Mouse (Mus musculus) lung, embryonic 16.5 days (tissue): ENCODE data around the gene Magi1. TPM values are rescaled to one million over a fixed set of nuclear protein-coding genes. Genes with fewer than 3 reads are reported as not detected.

ENCODE experiments used
- ATAC-seq: fragments of 200-750 bp; cut with Nextera tagmentation; 2 replicates; pipeline ENCODE4 v1.8.0; 2017; ENCODE audit warnings: low read depth, mild to moderate bottlenecking, moderate library complexity
- H3K27ac ChIP-seq: fragments of 300-500 bp; sonication (generic); 2 replicates; pipeline ENCODE4 v1.5.1; 2014; ENCODE audit warnings: mild to moderate bottlenecking, control low read depth, low read length
- H3K27me3 ChIP-seq: fragments of 300-500 bp; sonication (generic); 2 replicates; pipeline ENCODE4 v1.6.1; 2014; ENCODE audit warnings: low read depth, low read length, mixed read lengths; ENCODE audit not compliant: control insufficient read depth, insufficient read depth
- H3K36me3 ChIP-seq: fragments of 300-500 bp; sonication (generic); 2 replicates; pipeline ENCODE4 v1.6.1; 2014; ENCODE audit warnings: low read length; ENCODE audit not compliant: control insufficient read depth, insufficient read depth
- H3K4me1 ChIP-seq: fragments of 300-500 bp; sonication (generic); replicated peaks from 2 replicates; pipeline ENCODE4 v1.6.1; 2014; ENCODE audit warnings: low read length, mixed read lengths; ENCODE audit not compliant: control insufficient read depth, insufficient read depth
- H3K4me2 ChIP-seq: fragments of 300-500 bp; sonication (generic); 2 replicates; pipeline ENCODE4 v1.6.1; 2014; ENCODE audit warnings: low read depth, low read length, control low read depth
- H3K4me3 ChIP-seq: fragments of 300-500 bp; sonication (generic); 2 replicates; pipeline ENCODE4 v1.5.1; 2014; ENCODE audit warnings: mild to moderate bottlenecking, low read length, control low read depth
- H3K9ac ChIP-seq: fragments of 300-500 bp; sonication (generic); 2 replicates; pipeline ENCODE4 v1.6.1; 2014; ENCODE audit warnings: low read length, control low read depth
- H3K9me3 ChIP-seq: fragments of 300-500 bp; sonication (generic); 2 replicates; pipeline ENCODE4 v1.6.1; 2016; ENCODE audit warnings: low read length; ENCODE audit not compliant: control insufficient read depth
- WGBS: fragments of 180-500 bp; shearing (Covaris S2); extraction: QIAGEN DNeasy Blood & Tissue Kit; methylation state at CpG from one replicate; pipeline ENCODE4 v1.1.7; 2014; 5-methylcytosine and 5-hydroxymethylcytosine counted together
- polyA plus RNA-seq: library from polyadenylated mRNA; unstranded; fragments of >200 nt; fragmentation: Nextera tagmentation; extraction: Ambion mirVana; gene quantifications from 2 replicates; pipeline ENCODE4 v1.2.1, GENCODE M21; 2015

The Magi1 gene
- polyA plus RNA-seq, 1 experiment from 2014 or later, result 9.4 TPM

DNA sequence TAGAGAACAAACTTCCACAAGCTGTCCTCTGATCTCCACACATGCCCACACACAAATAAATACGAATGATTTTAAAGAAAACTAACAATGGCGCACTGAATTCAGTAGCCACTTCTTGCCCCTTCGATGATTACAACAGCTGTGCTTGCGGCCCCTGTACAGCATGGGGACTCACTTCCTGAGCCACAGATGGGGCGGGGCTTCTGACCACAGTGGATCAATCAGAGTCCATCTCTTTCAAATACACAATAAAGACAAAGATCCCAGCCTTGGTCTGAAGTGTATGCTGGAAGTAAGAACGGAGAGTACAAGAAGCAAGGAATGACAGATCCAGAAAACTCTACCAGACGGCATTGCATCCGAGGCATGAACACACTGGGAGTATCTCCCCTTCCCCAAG, 120.8 kb downstream of the Magi1 start:
- H3K9me3 ChIP-seq, result no peaks in the 10 kb centered on the region
- peaks cover 55% of the 10 kb centered on the region for H3K4me1 ChIP-seq
- WGBS, result 33% methylated on average over 8 of the region's 8 CpGs
- H3K4me3 ChIP-seq, result no peak overlapping the region
- peak overlapping the region; percentile 55 for H3K9ac ChIP-seq
- ATAC-seq, result no peak
- H3K27ac ChIP-seq, result peak overlapping the region; percentile 69
- H3K36me3 ChIP-seq, result no peaks in the 10 kb centered on the region
- H3K27me3 ChIP-seq, result no peaks in the 10 kb centered on the region
- peak overlapping the region; percentile 39 for H3K4me2 ChIP-seq

- 44% methylated on average over 2 of the region's 2 CpGs for WGBS
- H3K9me3 ChIP-seq, result no peaks in the 10 kb centered on the region
- 0 out of 2 replicates have a peak, but pooled peaks have one; percentile 26 for ATAC-seq
- peaks cover 47% of the 10 kb centered on the region for H3K4me1 ChIP-seq
- H3K4me2 ChIP-seq, result no peak overlapping the region
- no peaks in the 10 kb centered on the region for H3K27me3 ChIP-seq
- H3K27ac ChIP-seq, result peak overlapping the region; percentile 69
- no peaks in the 10 kb centered on the region for H3K36me3 ChIP-seq
- H3K4me3 ChIP-seq, result no peak overlapping the region
- no peak overlapping the region for H3K9ac ChIP-seq
Measured at GRCm38 (mm10) chr6:94159256-94159655, 124.5 kb downstream of the Magi1 start.

- H3K4me2 ChIP-seq, result no peak overlapping the region
- 46% methylated on average over 3 of the region's 3 CpGs for WGBS
- H3K27ac ChIP-seq, result no peak overlapping the region
- ATAC-seq, result peak; percentile 39
- no peaks in the 10 kb centered on the region for H3K9me3 ChIP-seq
- no peaks in the 10 kb centered on the region for H3K27me3 ChIP-seq
- H3K36me3 ChIP-seq, result no peaks in the 10 kb centered on the region
- no peak overlapping the region for H3K9ac ChIP-seq
- H3K4me1 ChIP-seq, result peaks cover 41% of the 10 kb centered on the region
- H3K4me3 ChIP-seq, result no peak overlapping the region
Measured at GRCm38 (mm10) chr6:94158119-94158848, 125.4 kb downstream of the Magi1 start.

DNA sequence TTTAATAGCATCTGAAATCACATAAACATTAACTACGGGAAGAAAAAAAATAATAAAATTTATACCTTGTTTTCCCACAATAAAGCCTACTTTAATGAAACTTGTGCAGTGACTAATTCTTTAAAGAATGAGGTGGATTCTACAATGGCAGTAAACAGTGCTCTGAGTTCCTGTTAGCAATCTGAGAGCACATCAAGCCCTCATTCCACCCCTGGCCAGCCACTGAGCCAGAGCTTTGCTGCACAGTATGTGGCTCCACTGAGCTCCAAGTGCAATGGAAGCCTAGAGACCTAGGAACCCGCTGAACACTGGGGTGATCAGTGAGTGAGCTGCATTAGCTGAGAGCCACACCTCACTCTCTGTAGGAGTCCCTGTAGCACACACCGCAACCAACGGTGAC, 127.7 kb downstream of the Magi1 start:
- no peaks in the 10 kb centered on the region for H3K9me3 ChIP-seq
- no peak overlapping the region for H3K27ac ChIP-seq
- no peak for ATAC-seq
- H3K27me3 ChIP-seq, result no peaks in the 10 kb centered on the region
- WGBS, result 65% methylated on average over 4 of the region's 4 CpGs
- H3K9ac ChIP-seq, result no peak overlapping the region
- H3K4me3 ChIP-seq, result no peak overlapping the region
- no peak overlapping the region for H3K4me2 ChIP-seq
- peaks cover 31% of the 10 kb centered on the region for H3K4me1 ChIP-seq
- no peaks in the 10 kb centered on the region for H3K36me3 ChIP-seq

- no peak overlapping the region for H3K4me3 ChIP-seq
- no peak overlapping the region for H3K9ac ChIP-seq
- H3K27me3 ChIP-seq, result no peaks in the 10 kb centered on the region
- H3K4me1 ChIP-seq, result peaks cover 31% of the 10 kb centered on the region
- H3K27ac ChIP-seq, result no peak overlapping the region
- no peak for ATAC-seq
- no peak overlapping the region for H3K4me2 ChIP-seq
- no peaks in the 10 kb centered on the region for H3K9me3 ChIP-seq
- H3K36me3 ChIP-seq, result no peaks in the 10 kb centered on the region
- WGBS, result 45% methylated on average over 3 of the region's 3 CpGs
Measured at GRCm38 (mm10) chr6:94154854-94155601, 128.7 kb downstream of the Magi1 start.

- Histone ChIP-seq H3K4me1 (peaks cover 22% of the 10 kb centered on the region), H3K27me3 (no peaks in the 10 kb centered on the region), H3K27ac (no peak overlapping the region), H3K9ac (no peak overlapping the region), H3K9me3 (no peaks in the 10 kb centered on the region), H3K36me3 (no peaks in the 10 kb centered on the region), H3K4me3 (no peak overlapping the region), H3K4me2 (no peak overlapping the region)
- ATAC-seq, result no peak
- WGBS, result 75% methylated on average over 9 of the region's 9 CpGs
Measured at GRCm38 (mm10) chr6:94152881-94153280, 130.8 kb downstream of the Magi1 start.

DNA sequence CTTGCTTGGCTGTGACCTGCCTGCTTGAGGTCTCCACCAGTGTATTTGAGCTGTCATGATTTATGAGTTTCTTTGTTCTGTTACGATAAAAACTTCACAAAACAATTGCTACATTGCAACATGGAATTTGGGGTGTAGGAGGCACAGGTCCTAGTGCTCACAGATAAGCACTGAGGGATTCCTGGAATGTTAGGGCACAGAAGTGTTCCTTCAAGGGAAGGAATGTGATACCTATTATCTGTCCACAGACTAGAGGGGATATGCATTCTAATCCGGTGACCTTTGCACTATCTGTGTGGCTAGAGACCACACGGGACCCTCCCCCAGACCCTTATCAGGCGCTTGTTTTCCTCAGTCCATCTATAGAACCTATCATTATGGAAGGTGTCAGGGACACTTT, 132.8 kb downstream of the Magi1 start:
- ATAC-seq, result no peak
- peaks cover 33% of the 10 kb centered on the region for H3K4me1 ChIP-seq
- H3K4me2 ChIP-seq, result no peak overlapping the region
- WGBS, result 18% methylated on average over 4 of the region's 4 CpGs
- no peaks in the 10 kb centered on the region for H3K9me3 ChIP-seq
- H3K27me3 ChIP-seq, result no peaks in the 10 kb centered on the region
- H3K27ac ChIP-seq, result no peak overlapping the region
- no peak overlapping the region for H3K4me3 ChIP-seq
- no peak overlapping the region for H3K9ac ChIP-seq
- no peaks in the 10 kb centered on the region for H3K36me3 ChIP-seq

- Histone ChIP-seq H3K4me1 (peaks cover 33% of the 10 kb centered on the region), H3K4me3 (no peak overlapping the region), H3K27me3 (no peaks in the 10 kb centered on the region), H3K9me3 (no peaks in the 10 kb centered on the region), H3K9ac (no peak overlapping the region), H3K36me3 (no peaks in the 10 kb centered on the region), H3K4me2 (no peak overlapping the region), H3K27ac (no peak overlapping the region)
- ATAC-seq, result no peak
- WGBS, result 41% methylated on average over 2 of the region's 2 CpGs
Measured at GRCm38 (mm10) chr6:94149800-94150199, 133.9 kb downstream of the Magi1 start.

DNA sequence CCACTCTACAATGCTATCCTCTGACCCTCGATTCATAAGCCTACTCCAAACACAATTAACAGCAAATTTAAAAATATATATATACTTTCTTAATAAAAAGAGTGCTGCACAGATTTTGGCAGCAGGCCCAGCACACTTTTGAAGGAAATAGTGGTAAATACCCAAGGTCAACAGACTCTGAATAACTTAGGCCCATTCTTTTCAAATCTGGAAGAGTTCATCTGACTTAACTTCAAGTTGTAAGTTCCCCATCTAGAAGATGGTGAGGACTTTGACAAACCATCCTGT, 137.6 kb downstream of the Magi1 start:
- Histone ChIP-seq H3K9me3 (no peaks in the 10 kb centered on the region), H3K4me3 (no peak overlapping the region), H3K4me2 (no peak overlapping the region), H3K27me3 (no peaks in the 10 kb centered on the region), H3K36me3 (no peaks in the 10 kb centered on the region), H3K9ac (no peak overlapping the region), H3K27ac (peak overlapping the region; percentile 73), H3K4me1 (peaks cover 33% of the 10 kb centered on the region)
- WGBS, result 6% methylated on average over 1 of the region's 1 CpGs
- ATAC-seq, result no peak
